Mouse (Mus musculus): Measurements from ENCODE around the gene Tbc1d5. TPM values are rescaled to one million over a fixed set of nuclear protein-coding genes. Genes with fewer than 3 reads are reported as not detected.
"Not testable (repeated sequence)": the region's sequence is repeated elsewhere in the genome, so short reads cannot be mapped to it uniquely, and the experiment has no call there.

Gene Tbc1d5
- polyA plus RNA-seq, 1 experiment from 2014 or later = 13.9 TPM

DNA sequence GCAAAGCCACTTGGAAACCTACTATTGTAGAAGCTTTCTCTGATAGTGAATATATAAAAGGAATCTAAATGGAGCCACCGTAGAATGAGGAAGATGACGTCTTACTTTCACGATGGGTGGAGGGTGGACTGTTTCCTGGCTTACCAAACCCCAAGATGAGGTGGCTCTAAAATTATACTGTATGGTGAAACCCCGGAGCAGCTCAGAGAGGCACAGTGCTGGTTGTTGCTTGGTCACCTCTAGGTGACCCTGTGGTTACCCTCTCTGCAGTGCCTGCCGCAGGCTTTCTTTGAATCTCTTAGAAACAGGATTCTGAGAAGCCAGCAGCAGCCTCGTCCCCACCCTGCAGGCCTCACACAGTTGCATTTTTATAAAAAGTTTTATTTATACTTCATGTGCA is 449.6 kb downstream of the Tbc1d5 start:
- Histone ChIP-seq H3K4me1 (replicated peaks; ENCODE audit: control insufficient read depth, insufficient read depth, low read length) (no peaks in the 10 kb centered on the region), H3K4me2 (ENCODE audit: low read depth, low read length, severe bottlenecking) (no peak overlapping the region), H3K36me3 (ENCODE audit: control insufficient read depth, insufficient read depth, low read length) (no peaks in the 10 kb centered on the region), H3K9me3 (ENCODE audit: control insufficient read depth, low read length) (no peaks in the 10 kb centered on the region), H3K9ac (ENCODE audit: low read length) (no peak overlapping the region), H3K4me3 (ENCODE audit: low read depth, low read length) (no peak overlapping the region), H3K27ac (ENCODE audit: low read depth, low read length) (no peak overlapping the region), H3K27me3 (ENCODE audit: control insufficient read depth, insufficient read depth, low read length) (no peaks in the 10 kb centered on the region)
- DNase-seq (ENCODE audit: low spot score) (no peak), ATAC-seq (replicated peaks; ENCODE audit: low FRiP score) (no peak)
- 91% methylated on average over 6 of the region's 6 CpGs for WGBS

DNA sequence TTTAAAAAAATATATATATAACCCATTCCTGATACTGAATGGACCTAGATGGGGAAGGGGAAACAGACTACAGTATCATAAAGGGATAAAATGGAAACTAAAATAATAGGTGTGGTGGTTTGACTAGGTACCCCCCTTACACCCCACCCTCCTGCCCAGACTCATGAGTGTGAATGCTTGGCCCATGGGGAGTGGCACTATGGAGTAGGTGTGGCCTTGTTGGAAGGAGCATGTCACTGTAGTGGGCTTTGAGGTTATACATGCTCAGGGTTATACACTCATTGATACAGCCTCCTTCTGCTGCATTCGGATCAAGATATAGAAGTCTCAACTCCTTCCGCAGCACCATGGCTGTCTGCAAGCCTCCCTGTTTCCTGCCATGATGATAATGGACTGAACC is 450.1 kb downstream of the Tbc1d5 start:
- 90% methylated on average over 2 of the region's 2 CpGs for WGBS
- H3K9ac ChIP-seq (ENCODE audit: low read length) = no peak overlapping the region
- H3K27me3 ChIP-seq (ENCODE audit: control insufficient read depth, insufficient read depth, low read length) = no peaks in the 10 kb centered on the region
- ATAC-seq (replicated peaks; ENCODE audit: low FRiP score) (no peak), DNase-seq (ENCODE audit: low spot score) (no peak)
- H3K27ac ChIP-seq (ENCODE audit: low read depth, low read length) = no peak overlapping the region
- H3K36me3 ChIP-seq (ENCODE audit: control insufficient read depth, insufficient read depth, low read length) = no peaks in the 10 kb centered on the region
- H3K4me3 ChIP-seq (ENCODE audit: low read depth, low read length) = no peak overlapping the region
- no peak overlapping the region for H3K4me2 ChIP-seq (ENCODE audit: low read depth, low read length, severe bottlenecking)
- H3K9me3 ChIP-seq (ENCODE audit: control insufficient read depth, low read length) = no peaks in the 10 kb centered on the region
- no peaks in the 10 kb centered on the region for H3K4me1 ChIP-seq (replicated peaks; ENCODE audit: control insufficient read depth, insufficient read depth, low read length)

DNA sequence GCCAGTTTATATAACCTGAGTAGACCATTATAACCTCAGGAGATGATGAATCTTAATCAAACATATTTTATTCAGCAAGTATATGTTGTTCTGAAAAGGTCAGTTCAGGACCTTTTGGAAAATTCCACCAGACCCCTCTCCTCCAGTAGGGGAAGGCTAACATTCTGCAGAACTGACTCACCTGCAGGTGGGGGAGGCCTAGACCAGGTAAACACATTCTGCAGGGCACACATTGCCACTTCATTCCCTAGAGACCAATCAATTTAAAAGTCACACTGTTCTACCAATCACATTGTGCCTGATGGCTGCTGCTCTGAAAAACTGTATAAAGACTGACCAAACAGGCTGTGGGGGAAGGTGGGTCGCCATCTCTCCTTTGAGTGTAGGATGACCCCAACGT is 452.9 kb downstream of the Tbc1d5 start:
- no peaks in the 10 kb centered on the region for H3K4me1 ChIP-seq (replicated peaks; ENCODE audit: control insufficient read depth, insufficient read depth, low read length)
- no peak overlapping the region for H3K9ac ChIP-seq (ENCODE audit: low read length)
- H3K36me3 ChIP-seq (ENCODE audit: control insufficient read depth, insufficient read depth, low read length) = no peaks in the 10 kb centered on the region
- ATAC-seq (replicated peaks; ENCODE audit: low FRiP score) = no peak
- H3K27me3 ChIP-seq (ENCODE audit: control insufficient read depth, insufficient read depth, low read length) = no peaks in the 10 kb centered on the region
- DNase-seq (ENCODE audit: low spot score) = no peak
- no peak overlapping the region for H3K4me2 ChIP-seq (ENCODE audit: low read depth, low read length, severe bottlenecking)
- no peak overlapping the region for H3K4me3 ChIP-seq (ENCODE audit: low read depth, low read length)
- no peak overlapping the region for H3K27ac ChIP-seq (ENCODE audit: low read depth, low read length)
- whole genome bisulfite sequencing = 80% methylated on average over 2 of the region's 2 CpGs
- H3K9me3 ChIP-seq (ENCODE audit: control insufficient read depth, low read length) = no peaks in the 10 kb centered on the region

DNA sequence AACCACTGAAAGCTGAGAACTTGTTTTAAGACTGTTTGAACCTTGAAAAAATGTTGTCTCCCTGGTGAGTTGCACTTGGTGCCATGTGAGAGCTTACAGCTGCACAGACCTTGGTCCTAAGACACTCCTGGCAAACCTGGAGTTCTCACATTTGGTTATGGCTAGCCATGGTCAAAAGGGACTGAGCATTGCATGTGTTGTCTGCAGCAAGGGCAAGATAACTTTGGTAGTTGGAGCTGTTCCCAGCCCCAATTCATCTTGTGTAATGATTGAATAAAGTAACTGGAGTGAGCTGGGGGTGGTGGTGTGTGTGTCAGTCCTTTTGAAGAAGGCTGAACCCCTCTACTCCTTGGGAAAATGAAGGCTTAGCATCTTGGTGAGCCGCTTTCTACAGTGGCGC is 454.8 kb downstream of the Tbc1d5 start:
- no peak for DNase-seq (ENCODE audit: low spot score)
- Histone ChIP-seq H3K4me2 (ENCODE audit: low read depth, low read length, severe bottlenecking) (no peak overlapping the region), H3K4me3 (ENCODE audit: low read depth, low read length) (no peak overlapping the region), H3K27ac (ENCODE audit: low read depth, low read length) (no peak overlapping the region), H3K36me3 (ENCODE audit: control insufficient read depth, insufficient read depth, low read length) (no peaks in the 10 kb centered on the region), H3K27me3 (ENCODE audit: control insufficient read depth, insufficient read depth, low read length) (no peaks in the 10 kb centered on the region), H3K9ac (ENCODE audit: low read length) (no peak overlapping the region), H3K9me3 (ENCODE audit: control insufficient read depth, low read length) (no peaks in the 10 kb centered on the region), H3K4me1 (replicated peaks; ENCODE audit: control insufficient read depth, insufficient read depth, low read length) (no peaks in the 10 kb centered on the region)
- ATAC-seq (replicated peaks; ENCODE audit: low FRiP score) = no peak
- 52% methylated on average over 2 of the region's 2 CpGs for WGBS

DNA sequence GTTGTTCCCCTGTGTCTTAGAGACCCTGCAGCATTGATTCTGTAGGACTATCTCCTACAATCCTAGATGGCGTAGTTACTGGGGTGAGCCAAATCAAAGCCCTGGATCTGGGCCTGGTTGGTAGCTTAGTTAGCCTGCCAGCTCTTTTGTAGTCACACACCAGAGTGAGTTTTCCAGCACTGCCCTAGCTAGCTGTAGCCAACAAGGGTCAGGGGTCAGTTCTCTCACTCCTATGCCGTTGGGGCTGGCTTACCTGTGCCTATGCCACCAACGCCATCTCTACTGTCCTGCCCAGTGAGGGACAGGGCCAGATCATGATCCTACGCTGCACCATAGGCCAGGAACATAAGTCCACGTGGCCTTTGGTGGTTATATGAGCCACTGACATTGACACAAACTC is 461.6 kb downstream of the Tbc1d5 start:
- ATAC-seq (replicated peaks; ENCODE audit: low FRiP score) (no peak), DNase-seq (ENCODE audit: low spot score) (no peak)
- no peak overlapping the region for H3K4me2 ChIP-seq (ENCODE audit: low read depth, low read length, severe bottlenecking)
- 82% methylated on average over 5 of the region's 5 CpGs for WGBS
- no peaks in the 10 kb centered on the region; the same call in 1 of the 2 replicates for H3K9me3 ChIP-seq (ENCODE audit: control insufficient read depth, low read length)
- no peak overlapping the region for H3K27ac ChIP-seq (ENCODE audit: low read depth, low read length)
- no peaks in the 10 kb centered on the region for H3K27me3 ChIP-seq (ENCODE audit: control insufficient read depth, insufficient read depth, low read length)
- H3K9ac ChIP-seq (ENCODE audit: low read length) = no peak overlapping the region
- H3K4me1 ChIP-seq (replicated peaks; ENCODE audit: control insufficient read depth, insufficient read depth, low read length) = no peaks in the 10 kb centered on the region
- no peaks in the 10 kb centered on the region for H3K36me3 ChIP-seq (ENCODE audit: control insufficient read depth, insufficient read depth, low read length)
- H3K4me3 ChIP-seq (ENCODE audit: low read depth, low read length) = no peak overlapping the region

DNA sequence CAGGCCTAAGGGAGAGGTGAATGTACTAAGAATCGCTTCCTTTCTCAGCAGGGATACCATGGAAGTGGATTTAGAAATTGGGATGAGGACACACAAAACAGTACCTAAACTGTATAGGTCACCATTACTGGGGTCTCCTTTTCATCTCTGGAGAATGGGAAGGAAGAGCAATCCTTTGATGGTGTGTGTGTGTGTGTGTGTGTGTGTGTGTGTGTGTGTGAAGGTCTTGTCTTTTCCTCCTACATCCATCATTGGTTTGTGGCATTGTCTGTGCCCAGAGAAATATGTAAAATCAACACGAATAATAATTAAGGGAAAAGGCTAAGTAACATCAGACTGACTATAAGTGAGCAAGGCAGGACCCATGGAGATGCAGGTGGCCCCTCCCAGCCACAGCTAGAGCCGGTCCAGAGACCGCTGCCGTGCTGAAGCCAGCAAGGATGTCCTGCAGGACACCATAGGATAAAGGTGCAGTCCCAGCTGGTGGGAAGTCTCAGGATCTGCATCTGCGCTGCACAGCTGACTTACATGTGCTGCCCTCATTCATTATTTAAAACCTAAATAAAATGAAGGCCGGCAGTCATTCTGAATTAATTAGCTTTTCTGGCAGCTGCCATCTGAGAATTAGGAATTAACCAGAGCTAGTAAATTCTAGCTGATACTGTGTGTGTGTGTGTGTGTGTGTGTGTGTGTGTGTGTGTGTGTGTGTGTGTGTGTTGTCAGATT is 468.5 kb downstream of the Tbc1d5 start:
- WGBS = 70% methylated on average over 7 of the region's 7 CpGs
- ATAC-seq (replicated peaks; ENCODE audit: low FRiP score) (peak; percentile 72), DNase-seq (ENCODE audit: low spot score) (no peak)
- Histone ChIP-seq H3K4me3 (ENCODE audit: low read depth, low read length) (no peak overlapping the region), H3K36me3 (ENCODE audit: control insufficient read depth, insufficient read depth, low read length) (no peaks in the 10 kb centered on the region), H3K9ac (ENCODE audit: low read length) (no peak overlapping the region), H3K27me3 (ENCODE audit: control insufficient read depth, insufficient read depth, low read length) (no peaks in the 10 kb centered on the region), H3K9me3 (ENCODE audit: control insufficient read depth, low read length) (no peaks in the 10 kb centered on the region; the same call in 1 of the 2 replicates), H3K4me2 (ENCODE audit: low read depth, low read length, severe bottlenecking) (no peak overlapping the region), H3K4me1 (replicated peaks; ENCODE audit: control insufficient read depth, insufficient read depth, low read length) (no peaks in the 10 kb centered on the region), H3K27ac (ENCODE audit: low read depth, low read length) (no peak overlapping the region)

DNA sequence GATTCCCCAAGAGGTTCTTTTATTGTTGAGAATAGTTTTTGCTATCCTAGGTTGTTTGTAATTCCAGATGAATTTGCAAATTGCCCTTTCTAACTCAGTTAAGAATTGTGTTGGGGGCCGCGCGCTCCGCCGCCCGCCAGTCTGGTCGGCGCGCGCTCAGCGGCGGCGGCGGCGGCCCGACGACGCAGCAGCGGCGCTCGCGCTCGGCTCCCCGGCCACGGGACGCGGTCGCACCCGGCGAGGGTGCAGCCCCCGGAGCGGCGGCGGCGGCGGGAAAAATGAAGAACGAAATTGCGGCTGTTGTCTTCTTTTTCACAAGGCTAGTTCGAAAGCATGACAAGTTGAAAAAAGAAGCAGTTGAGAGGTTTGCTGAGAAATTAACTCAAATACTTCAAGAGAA is 480.7 kb downstream of the Tbc1d5 start:
- DNase-seq (ENCODE audit: low spot score); ATAC-seq (replicated peaks; ENCODE audit: low FRiP score): not testable (repeated sequence)
- 5% methylated on average over 26 of the region's 39 CpGs for WGBS

DNA sequence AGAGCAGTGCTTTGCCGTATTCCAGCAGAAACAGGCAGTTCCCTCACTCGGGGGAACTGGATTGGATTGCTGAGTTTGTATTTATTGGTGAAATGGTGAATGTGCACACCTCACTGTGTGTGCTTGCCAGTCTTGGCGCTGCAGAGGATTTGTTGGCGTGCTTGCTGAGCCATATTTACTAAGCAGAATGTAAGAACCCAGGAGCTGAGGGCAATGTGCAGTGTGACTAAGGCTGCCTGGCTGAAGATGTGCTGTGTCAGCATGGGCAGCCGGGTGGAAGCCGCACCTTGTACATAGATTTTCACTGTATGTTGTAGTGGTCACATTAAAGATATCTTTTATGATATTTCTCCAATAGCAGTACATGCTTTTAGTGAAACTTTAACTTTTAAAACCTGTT is 491.0 kb downstream of the Tbc1d5 start:
- Histone ChIP-seq H3K4me1 (replicated peaks; ENCODE audit: control insufficient read depth, insufficient read depth, low read length) (no peaks in the 10 kb centered on the region), H3K4me3 (ENCODE audit: low read depth, low read length) (no peak overlapping the region), H3K9me3 (ENCODE audit: control insufficient read depth, low read length) (no peaks in the 10 kb centered on the region), H3K4me2 (ENCODE audit: low read depth, low read length, severe bottlenecking) (no peak overlapping the region), H3K27ac (ENCODE audit: low read depth, low read length) (no peak overlapping the region), H3K36me3 (ENCODE audit: control insufficient read depth, insufficient read depth, low read length) (no peaks in the 10 kb centered on the region), H3K9ac (ENCODE audit: low read length) (no peak overlapping the region), H3K27me3 (ENCODE audit: control insufficient read depth, insufficient read depth, low read length) (no peaks in the 10 kb centered on the region)
- 91% methylated on average over 6 of the region's 6 CpGs for WGBS
- ATAC-seq (replicated peaks; ENCODE audit: low FRiP score) = no peak
- DNase-seq (ENCODE audit: low spot score) = no peak

More for the DNA sequence above, 480.7 kb downstream of the Tbc1d5 start:
- not testable (repeated sequence) for H3K36me3 ChIP-seq (ENCODE audit: control insufficient read depth, insufficient read depth, low read length); H3K4me1 ChIP-seq (replicated peaks; ENCODE audit: control insufficient read depth, insufficient read depth, low read length); H3K27ac ChIP-seq (ENCODE audit: low read depth, low read length); H3K27me3 ChIP-seq (ENCODE audit: control insufficient read depth, insufficient read depth, low read length); H3K9ac ChIP-seq (ENCODE audit: low read length); H3K9me3 ChIP-seq (ENCODE audit: control insufficient read depth, low read length)
- H3K4me2 ChIP-seq (ENCODE audit: low read depth, low read length, severe bottlenecking) = peak overlapping the region; percentile 27; the same call in 1 of the 2 replicates
- 0 out of 2 replicates have a peak overlapping the region, but pooled peaks have one; percentile 11 for H3K4me3 ChIP-seq (ENCODE audit: low read depth, low read length)

DNA sequence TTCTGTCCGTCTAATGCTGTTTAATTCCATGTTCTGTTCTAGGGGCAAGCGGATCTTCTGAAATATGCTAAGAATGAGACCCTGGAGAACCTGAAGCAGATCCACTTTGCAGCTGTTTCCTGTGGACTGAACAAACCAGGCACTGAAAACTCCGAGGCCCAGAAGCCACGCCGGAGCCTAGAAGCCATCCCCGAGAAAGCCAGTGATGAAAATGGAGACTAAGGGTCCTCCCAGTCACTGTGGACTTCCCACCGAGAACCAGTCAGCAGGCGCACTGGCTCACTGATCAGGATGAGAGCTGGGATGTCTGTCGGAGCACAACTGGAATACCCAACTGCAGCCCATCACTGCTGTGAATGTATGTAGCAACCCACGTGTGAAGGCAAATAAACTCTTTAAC is 491.5 kb downstream of the Tbc1d5 start:
- no peak overlapping the region for H3K4me2 ChIP-seq (ENCODE audit: low read depth, low read length, severe bottlenecking)
- no peak overlapping the region for H3K9ac ChIP-seq (ENCODE audit: low read length)
- no peak overlapping the region for H3K27ac ChIP-seq (ENCODE audit: low read depth, low read length)
- H3K36me3 ChIP-seq (ENCODE audit: control insufficient read depth, insufficient read depth, low read length) = no peaks in the 10 kb centered on the region
- ATAC-seq (replicated peaks; ENCODE audit: low FRiP score) (no peak), DNase-seq (ENCODE audit: low spot score) (no peak)
- H3K9me3 ChIP-seq (ENCODE audit: control insufficient read depth, low read length) = no peaks in the 10 kb centered on the region
- H3K27me3 ChIP-seq (ENCODE audit: control insufficient read depth, insufficient read depth, low read length) = no peaks in the 10 kb centered on the region
- H3K4me1 ChIP-seq (replicated peaks; ENCODE audit: control insufficient read depth, insufficient read depth, low read length) = no peaks in the 10 kb centered on the region
- 84% methylated on average over 10 of the region's 10 CpGs for WGBS
- H3K4me3 ChIP-seq (ENCODE audit: low read depth, low read length) = no peak overlapping the region

Data from forebrain, embryonic 11.5 days (tissue).